Mouse (Mus musculus) ES-CJ7 (cell line): ENCODE results near the gene Sobp.

Experiments used
- DNase-seq: peaks from one replicate; pipeline ENCODE4 v3.0.0; 2011; ENCODE audit warnings: low read depth, low spot score

The Sobp gene

DNA sequence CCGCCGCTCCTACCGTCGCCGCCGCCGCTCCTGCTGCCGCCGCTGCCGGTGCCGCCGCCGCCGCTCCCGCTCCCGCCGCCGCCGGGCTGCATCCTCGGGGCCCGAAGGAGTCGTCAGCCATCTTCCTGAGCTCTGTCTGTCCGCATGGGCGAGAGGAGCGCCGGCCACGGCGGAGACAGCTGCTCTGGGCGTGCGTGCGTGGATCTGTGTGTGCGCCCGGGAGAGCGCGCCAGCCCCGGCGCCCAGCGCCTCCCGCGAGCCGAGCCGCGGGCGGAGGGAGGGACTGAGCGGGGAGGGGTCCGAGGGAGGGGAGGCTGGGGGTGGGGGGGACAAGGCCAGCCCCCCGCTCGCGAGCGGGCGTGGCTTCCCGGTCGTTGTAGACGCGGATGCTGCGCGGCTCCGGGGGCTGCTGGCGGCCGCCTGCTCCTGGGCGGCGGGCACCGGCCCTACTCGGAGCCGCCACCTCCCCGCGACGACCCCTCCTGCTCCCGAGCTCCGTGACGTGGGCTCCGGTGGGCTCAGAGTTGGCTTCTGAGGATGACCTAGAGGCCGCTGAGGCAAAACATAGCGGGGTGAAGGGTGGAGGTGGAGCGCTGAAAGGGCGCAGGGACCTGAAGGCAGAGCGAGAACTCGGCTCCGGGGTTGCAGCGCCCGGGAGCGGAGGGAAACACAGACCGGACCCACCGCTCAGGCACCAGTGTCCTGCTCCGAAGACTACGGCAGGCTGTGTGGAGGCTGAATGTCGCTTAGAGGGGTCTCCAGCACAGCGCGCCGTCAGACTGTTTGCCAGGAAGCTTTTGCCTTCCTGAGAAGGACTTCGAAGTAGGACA is at the start of gene Sobp, which contains the start of gene 9030612E09Rik:
Sobp (minus strand) TSS at position 205 of the 830 bp plus-strand sequence.
9030612E09Rik (plus strand) TSS at position 379 of the 830 bp plus-strand sequence.
- peak; percentile 38 for DNase-seq

DNA sequence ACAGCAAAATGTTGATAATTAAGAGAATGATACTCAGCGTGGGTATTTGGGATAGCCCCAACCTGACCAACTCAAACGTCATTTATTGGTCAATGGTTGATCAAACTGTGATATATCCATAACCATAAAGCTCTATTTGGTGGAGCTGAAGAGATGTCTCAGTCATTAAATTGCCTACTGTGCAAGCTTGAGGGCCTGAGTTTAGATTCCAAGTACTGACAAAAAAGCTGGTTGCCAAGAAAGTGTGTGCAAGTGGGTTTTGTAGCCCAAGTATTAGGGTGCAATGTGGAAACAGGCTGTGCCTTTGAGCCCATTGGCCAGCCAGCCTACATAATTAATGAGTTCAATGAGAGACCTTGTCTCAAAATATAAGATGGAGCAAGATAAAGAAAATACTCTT is 49.1 kb upstream of the Sobp start:
- DNase-seq: no peak

DNA sequence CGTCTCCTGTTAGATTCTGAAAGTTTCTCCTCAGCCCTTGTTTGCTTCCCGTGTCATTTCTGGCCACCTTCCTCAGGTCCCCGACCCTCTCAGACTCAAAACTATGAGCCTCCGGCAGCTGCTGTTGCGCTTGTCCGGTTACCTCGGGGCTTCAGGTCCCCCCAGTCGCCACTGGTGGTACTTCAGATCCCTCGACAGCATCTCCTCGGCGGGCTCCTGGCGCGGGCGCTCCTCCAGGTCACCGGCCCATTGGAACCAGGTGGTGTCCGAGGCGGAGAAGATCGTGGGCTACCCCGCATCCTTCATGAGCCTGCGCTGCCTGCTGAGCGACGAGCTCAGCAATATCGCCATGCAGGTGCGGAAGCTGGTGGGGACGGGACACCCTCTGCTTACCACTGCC is 47.3 kb upstream of the Sobp start:
- DNase-seq: no peak

DNA sequence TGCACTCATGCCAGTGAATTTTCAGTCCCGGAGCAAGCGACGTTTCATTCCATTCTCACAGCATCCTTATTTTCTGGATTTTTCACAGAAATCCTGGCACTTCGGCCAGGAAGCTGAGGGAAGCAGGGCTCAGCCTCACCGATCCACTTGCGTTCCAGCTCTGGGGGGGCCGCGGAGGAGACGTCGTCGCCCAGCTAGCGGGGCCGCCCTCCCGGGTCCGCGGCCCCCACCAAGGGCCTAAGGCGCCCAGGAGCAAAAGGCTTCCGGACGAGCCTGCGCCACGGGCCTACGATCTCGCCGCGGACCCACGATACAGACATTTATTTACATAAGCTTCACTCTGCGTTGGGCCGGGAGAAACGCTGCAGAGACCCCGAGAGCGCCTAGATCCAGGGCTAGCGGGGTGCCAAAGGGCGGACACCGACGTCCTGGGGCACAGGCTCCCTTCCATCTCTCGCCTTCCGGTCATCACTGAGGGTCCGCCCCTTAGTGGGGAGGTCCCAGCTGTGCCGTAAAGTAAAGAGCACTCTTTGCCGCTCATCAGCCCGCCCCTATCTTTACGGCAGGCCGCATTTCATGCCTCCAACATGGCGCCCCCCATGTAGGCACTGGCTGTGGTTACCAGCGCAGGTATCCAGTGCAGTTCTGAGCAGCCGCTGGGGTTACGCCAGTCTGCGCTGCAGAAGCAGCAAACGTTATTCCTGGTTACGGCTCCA is 46.7 kb upstream of the Sobp start, which contains the start of gene Pdss2:
Pdss2 (plus strand) TSS at position 577 of the 716 bp plus-strand sequence.
- DNase-seq: peak; percentile 96

DNA sequence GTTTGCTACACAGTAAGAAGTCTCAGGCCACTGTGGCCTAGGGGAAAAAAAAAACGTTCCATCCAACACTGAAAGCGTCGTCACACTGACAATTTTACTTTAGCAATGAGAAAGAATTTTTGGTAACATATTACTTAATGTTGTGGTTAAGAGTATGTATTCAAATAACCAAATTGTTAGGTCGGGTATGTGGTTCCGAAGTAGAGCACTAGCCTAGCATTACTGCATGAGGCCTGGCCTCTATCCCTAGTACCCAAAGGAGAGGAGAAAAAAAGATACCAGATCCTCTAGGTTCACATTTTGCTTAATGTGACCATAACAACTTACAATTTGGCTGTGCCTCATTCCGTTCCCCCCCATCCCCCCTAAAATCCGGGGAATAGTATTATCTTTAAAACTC is 46.1 kb upstream of the Sobp start:
- DNase-seq: peak; percentile 10

DNA sequence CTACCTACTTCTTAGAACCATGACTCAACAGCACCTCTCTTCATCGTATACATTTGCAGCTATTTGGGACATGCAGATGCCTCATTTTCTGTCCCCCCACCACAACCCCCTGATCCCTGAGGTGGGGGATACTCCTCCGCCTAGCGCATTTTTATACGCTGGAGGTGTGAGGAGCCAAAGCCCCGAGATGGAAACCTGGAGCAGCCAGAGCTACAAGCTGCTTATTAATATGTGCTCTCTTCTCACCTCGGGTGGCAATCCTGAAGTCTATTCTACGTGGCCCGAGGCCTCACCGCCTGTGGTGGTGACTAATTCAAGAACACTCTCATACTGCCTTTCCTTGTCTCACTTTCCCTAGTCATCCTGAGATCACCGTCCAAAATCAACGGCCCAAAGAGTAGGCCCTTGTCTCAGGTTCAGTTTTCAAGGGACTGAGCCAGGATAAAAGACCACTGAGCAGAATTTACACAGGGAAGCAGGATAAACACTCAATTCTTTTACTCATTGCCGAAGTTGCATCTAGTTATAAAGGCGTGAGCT is 43.1 kb upstream of the Sobp start:
- DNase-seq: no peak

DNA sequence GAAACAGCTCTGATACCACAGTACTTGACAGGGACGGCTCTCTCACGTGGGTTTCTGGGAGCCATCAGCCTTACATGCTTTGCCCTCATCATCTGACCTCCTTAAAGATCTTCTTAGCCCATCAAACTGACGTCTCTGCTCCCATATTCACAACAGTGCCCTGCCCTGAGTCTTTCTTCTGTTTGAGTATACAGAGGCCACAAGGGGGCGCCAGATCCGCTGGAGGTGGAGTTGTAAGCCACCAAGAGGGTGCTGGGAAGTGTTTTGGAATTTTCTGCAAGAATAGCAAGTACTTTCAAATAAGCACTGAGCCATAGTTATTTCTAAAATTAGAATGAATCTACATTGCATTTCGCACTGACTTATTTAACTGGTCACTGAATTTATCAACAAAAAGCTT is 37.5 kb upstream of the Sobp start:
- DNase-seq: peak; percentile 83

DNA sequence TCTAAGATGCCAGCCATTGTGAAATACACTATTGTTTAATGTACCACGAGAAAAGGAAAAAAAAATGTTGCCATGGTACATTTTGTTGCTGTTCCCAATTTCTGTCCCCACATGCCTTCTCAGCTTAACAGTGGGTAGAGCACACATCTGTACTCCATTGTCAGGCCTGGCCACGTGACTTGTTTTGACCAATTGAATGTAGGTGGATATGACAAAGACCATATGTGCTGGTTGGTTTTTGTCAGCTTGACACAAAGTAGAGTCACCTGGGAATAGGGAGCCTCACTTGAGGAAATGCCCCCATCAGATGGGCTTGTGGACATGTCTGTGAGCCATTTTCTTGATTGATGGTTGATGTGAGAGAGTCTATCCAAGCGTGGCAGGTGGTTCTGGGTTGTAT is 29.5 kb upstream of the Sobp start:
- no peak for DNase-seq

DNA sequence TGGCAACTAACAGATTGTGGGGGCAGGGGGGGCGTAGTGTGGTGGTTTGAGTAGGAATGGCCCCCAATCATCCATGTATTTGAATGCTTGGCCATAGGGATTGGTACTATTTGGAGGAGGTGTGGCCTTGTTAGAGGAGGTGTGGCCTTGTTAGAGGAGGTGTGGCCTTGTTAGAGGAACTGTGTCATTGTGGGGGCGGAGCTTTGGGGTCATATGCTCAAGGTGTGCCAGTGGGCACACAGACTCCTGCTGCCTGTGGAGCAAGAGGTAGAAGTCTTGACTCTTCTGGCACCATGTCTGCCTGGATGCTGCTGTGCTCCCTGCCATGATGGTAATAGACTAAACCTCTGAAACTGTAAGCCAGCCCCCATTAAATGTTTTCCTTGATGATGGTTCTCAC is 25.9 kb upstream of the Sobp start:
- DNase-seq: peak; percentile 47

DNA sequence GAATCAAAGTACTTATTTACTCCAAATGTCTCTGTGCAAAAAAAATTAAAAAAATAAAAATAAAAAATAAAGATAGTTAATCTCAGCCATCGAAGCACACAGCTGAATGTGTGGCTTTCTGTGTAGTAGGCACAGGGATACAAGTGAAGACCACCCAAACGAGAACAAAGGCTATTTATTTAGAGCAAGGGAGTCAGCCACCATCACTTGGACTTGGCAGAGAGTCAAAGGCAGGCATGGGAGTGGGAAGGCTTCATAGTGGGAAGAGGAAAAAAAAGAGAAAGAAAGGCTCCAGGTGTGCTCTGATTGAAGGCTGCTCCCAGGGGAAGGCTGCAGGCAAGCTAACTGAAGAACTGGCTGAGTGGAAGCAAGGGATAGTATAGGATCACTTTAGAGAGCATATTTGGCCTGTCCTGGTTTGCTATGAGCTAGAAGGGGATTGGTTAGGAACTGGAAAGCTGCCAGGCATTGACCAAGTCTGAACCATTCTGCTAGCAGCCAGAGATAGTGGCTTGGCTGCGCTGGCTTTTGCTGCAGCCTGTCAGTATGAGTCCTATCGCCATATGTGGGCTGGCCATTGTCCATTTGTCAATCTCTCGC is 6.1 kb upstream of the Sobp start:
- DNase-seq: no peak

DNA sequence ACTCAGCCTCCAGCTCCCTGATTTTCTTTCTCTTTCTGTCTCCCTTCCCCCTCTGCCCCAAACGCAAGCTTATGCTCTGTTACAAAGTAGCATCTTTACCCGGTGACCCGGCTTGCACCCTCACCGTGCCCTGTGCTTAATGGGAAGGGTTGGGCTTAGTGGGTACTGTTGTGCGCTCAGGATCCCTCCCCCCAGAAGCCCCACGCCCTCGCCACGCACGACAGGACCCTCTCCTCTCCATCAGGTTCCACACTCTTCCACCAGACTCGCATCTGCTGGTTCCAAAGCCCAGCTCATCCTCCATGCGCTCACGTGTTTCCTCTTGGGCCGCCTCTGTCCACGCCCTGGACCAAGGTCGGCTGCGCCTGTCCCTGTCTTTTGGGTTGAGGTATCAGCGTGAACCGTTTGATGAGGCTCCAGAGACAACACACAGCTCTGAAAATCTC is 849 bp upstream of the Sobp start:
- DNase-seq: peak; percentile 7

DNA sequence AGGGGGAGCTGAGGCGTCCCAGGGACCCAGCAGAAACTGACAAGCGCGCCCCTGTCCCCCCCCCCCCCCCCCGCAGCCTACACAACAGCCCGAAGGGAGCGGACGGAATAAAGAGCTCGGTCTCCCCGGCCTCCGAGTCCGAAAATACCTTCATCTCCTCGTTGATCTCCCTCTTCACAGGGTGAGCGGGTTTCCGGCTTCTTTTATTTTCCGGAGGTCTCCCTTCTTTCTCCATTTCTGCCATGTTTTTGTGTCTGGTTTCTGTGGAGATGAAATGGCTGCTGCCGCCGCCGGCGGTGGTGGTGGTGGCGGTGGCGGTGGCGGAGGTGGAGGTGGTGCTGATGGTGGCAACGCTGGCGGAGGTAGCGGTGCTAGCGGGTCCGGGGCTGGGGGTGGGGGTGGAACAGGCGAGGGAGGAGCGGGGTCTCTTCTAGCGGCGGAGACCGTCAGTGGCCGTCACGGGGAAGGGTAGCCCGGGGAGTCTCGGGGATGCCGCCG is 453 bp downstream of the Sobp start:
- DNase-seq: peak; percentile 13

DNA sequence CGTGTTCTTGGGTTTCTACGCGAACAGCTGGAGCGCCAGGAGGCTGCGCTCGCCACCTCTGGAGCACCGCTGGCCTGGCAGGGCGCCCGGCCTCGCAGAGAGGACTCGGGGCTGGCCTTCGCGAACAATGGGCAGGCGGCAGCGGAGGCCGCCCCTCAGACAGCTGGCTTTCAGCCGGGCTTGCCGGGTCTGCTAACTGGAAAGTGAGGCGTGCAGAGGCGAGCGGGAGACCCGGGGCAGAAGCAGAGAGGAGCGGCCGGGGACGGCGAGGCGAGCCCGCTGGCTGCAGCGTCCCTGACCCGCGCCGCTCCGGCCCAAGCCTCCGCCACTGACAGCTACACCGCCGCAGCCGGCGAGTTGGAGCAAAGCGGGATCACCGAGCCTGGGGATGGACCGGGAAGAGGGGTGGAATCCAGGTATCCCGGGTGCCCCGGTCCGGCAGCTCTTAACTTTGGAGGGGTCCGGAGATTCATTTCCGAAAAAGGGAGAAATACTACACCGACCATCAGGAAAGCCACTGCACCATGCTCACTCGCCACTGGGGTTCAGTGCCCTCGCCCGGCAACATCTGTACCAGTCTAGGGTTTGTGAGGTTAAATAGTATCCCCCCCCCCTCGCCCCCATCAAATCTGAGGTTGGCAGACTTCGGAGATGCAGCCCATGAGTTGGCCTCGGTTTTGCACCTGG is 1.0 kb downstream of the Sobp start:
- DNase-seq: peak; percentile 15

DNA sequence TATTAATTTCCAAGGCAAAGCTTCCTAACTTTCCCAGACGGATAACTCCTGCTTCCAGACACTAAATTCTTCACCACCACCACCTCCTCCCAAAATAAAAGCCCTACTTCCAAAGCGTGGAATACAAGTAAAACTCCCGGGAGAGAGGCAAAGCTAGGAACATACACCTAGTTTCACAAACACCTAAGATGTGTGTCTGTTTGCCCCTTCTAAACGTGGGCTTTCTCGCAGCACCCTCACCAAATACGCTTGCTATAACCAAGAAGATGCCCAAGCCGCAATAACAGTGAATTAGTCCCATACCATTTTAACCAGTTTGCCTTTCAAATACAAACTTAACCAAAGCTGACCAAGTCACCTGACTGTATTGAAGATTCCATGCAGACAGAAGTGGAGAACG is 1.8 kb downstream of the Sobp start:
- DNase-seq: no peak

DNA sequence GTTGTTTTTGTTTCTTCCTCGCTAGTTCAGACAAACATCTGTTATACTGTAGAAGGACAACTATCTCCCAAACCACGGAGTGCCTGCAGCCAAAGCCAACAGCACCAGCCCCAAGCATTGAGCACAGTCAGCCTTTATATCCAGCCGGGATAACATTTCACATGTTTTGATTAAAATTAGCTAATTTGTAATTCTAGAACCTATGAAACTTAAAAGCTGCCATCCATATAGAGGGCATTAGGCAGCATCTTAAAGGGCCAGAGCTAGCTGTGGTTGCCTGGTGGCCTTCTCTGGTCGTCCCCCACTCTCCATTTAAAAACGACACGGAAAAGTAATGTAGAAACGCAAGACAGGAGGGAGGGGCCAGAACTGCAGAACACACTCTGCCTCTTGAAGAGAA is 2.3 kb downstream of the Sobp start:
- DNase-seq: no peak

DNA sequence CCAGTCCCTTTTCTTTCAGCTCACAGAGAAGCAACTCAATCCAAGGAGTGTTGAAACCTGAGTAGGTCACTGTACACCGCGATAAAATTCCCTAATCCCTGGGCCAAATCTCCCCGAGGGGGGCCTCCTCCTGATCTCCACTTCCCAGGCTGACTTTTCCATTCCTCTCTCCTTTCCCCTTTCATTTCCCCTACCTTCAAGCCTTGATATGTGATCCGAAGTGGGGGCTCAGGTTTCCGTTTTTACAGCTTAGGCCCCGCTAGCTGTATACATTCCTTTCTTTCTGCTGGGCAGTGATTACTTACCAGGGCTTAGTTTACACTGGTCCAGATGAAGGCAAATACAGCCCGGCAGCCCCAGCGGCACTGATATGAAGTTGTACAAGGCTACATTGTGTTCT is 3.2 kb downstream of the Sobp start:
- DNase-seq: no peak

DNA sequence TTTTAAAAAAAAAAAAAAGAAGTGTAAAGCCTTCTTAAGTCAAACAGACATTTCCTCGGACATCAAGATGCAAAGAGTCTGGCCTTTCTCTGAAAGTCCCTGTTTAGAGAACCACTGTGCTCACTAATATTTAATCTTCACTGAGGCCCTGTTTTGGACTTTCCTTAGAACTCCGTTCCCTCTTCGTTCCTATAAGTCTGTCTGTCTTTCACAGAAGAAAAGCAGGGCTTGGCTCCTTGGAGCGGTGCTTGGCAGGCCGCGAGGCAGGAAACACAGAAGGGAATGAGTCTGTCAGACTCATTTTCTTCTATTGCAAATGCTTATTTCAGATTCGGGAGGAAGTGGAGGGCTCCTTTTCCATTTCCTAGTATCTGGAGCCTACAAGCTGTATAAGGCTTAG is 5.5 kb downstream of the Sobp start:
- DNase-seq: no peak

DNA sequence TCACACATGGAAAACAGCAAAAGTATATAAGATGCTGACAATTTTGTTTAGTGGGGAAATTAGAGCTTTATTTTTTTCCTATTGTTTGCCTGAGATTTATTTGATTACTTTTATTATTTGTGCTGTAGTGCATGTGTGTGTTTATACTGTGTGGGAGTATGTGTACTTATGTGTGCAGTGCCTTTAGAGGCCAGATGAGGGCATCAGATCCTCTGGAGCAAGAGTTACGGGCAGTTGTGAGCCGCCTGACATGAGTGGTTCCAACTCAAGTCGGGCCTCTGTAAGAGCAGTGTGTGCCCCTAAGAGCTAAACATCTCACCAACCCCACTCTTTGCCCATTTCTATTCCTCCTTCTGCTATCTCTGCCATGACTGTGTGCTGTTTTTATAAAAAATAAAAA is 7.5 kb downstream of the Sobp start:
- DNase-seq: peak; percentile 31

DNA sequence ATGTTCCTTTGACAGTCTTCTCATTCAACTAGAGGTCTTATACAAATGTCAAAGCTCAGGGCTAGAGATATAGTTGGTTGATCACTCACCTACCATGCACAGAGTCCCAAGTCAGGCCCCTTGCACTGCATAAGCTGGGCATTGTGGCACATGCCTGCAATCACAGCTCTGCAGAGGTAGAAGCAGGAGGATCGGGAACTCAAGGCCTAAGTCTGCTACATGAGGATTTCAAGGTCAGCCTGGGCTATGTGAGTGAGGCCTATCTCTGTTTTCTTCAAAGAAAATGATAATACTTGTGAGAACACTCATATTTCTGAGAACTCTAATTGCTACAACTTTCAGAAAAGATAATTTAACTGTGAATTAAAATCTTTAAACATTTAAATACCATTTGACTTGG is 8.2 kb downstream of the Sobp start:
- no peak for DNase-seq

DNA sequence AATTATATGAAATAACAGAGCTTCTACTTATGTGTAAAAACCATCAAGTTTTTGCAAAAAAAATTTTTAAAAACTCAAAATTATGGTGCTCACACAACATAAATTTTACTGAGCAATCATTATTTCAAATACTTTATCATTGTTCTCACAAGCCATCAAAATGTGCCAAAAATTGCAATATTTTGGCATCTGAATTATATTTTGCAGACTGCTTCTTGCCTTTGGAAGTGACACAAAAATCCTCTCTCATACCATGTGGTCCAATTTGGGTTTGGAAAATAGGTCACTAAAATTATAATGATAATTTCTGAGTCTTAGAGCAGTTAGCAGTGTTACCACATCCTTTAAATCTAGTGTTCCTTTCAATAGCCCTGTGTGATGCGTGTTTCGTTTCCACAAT is 9.9 kb downstream of the Sobp start:
- no peak for DNase-seq

DNA sequence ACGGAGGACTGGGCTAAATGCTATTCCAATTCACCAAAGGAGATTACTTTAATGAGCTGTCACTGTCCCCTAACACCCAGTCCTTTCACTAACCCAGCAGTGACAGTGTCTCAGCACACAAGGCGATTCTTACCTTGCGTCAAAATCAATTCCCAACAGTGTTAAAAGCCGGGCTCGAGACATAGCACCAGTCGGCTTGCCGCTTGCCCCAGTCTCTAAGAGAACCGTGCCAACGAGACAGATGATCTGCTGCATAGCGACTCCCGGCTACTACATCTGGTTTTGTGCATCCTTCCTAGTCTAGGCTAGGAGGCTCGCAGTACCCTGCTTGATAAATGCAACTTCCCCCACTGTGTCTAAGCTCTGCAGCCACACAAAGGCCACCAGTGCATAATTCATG is 12.0 kb downstream of the Sobp start:
- DNase-seq: no peak
